Mouse (Mus musculus): Measurements from ENCODE around the gene Atp6v1c2. TPM values are rescaled to one million over a fixed set of nuclear protein-coding genes. Genes with fewer than 3 reads are reported as not detected.

Gene Atp6v1c2
- polyA plus RNA-seq, 1 experiment from 2014 or later, result 0.27 TPM

GRCm38 (mm10) chr12:17310852-17311839 is 18.0 kb downstream of the Atp6v1c2 start:
- Histone ChIP-seq H3K27ac (ENCODE audit: low read depth, low read length) (no peak overlapping the region), H3K36me3 (ENCODE audit: control insufficient read depth, insufficient read depth, low read length) (no peaks in the 10 kb centered on the region), H3K4me2 (ENCODE audit: low read depth) (no peak overlapping the region), H3K27me3 (ENCODE audit: control insufficient read depth, insufficient read depth, low read length) (no peaks in the 10 kb centered on the region), H3K4me1 (ENCODE audit: control insufficient read depth, insufficient read depth, low read length) (no peaks in the 10 kb centered on the region), H3K4me3 (ENCODE audit: low read depth, low read length) (no peak overlapping the region), H3K9ac (ENCODE audit: low read length) (no peak overlapping the region), H3K9me3 (ENCODE audit: control insufficient read depth, low read length) (no peaks in the 10 kb centered on the region)
- DNase-seq (ENCODE audit: low spot score) (no peak), ATAC-seq (ENCODE audit: insufficient read depth, low FRiP score, low TSS enrichment) (no peak)
- WGBS, result 73% methylated on average over 16 of the region's 16 CpGs

GRCm38 (mm10) chr12:17308246-17308645 is 20.9 kb downstream of the Atp6v1c2 start:
- H3K4me3 ChIP-seq (ENCODE audit: low read depth, low read length), result no peak overlapping the region
- no peaks in the 10 kb centered on the region for H3K4me1 ChIP-seq (ENCODE audit: control insufficient read depth, insufficient read depth, low read length)
- no peaks in the 10 kb centered on the region for H3K9me3 ChIP-seq (ENCODE audit: control insufficient read depth, low read length)
- H3K27me3 ChIP-seq (ENCODE audit: control insufficient read depth, insufficient read depth, low read length), result no peaks in the 10 kb centered on the region
- ATAC-seq (ENCODE audit: insufficient read depth, low FRiP score, low TSS enrichment) (no peak), DNase-seq (ENCODE audit: low spot score) (no peak)
- H3K36me3 ChIP-seq (ENCODE audit: control insufficient read depth, insufficient read depth, low read length), result no peaks in the 10 kb centered on the region
- no peak overlapping the region for H3K4me2 ChIP-seq (ENCODE audit: low read depth)
- no peak overlapping the region for H3K9ac ChIP-seq (ENCODE audit: low read length)
- WGBS, result 52% methylated on average over 4 of the region's 4 CpGs
- H3K27ac ChIP-seq (ENCODE audit: low read depth, low read length), result no peak overlapping the region

GRCm38 (mm10) chr12:17305445-17305844 is 23.7 kb downstream of the Atp6v1c2 start:
- Histone ChIP-seq H3K9me3 (ENCODE audit: control insufficient read depth, low read length) (no peaks in the 10 kb centered on the region), H3K4me1 (ENCODE audit: control insufficient read depth, insufficient read depth, low read length) (no peaks in the 10 kb centered on the region), H3K9ac (ENCODE audit: low read length) (no peak overlapping the region), H3K4me3 (ENCODE audit: low read depth, low read length) (no peak overlapping the region), H3K27ac (ENCODE audit: low read depth, low read length) (no peak overlapping the region), H3K4me2 (ENCODE audit: low read depth) (no peak overlapping the region), H3K36me3 (ENCODE audit: control insufficient read depth, insufficient read depth, low read length) (no peaks in the 10 kb centered on the region), H3K27me3 (ENCODE audit: control insufficient read depth, insufficient read depth, low read length) (no peaks in the 10 kb centered on the region)
- no peak for ATAC-seq (ENCODE audit: insufficient read depth, low FRiP score, low TSS enrichment)
- DNase-seq (ENCODE audit: low spot score), result no peak
- WGBS, result 95% methylated on average over 7 of the region's 7 CpGs

GRCm38 (mm10) chr12:17299902-17300301 is 29.3 kb downstream of the Atp6v1c2 start:
- Histone ChIP-seq H3K9me3 (ENCODE audit: control insufficient read depth, low read length) (no peaks in the 10 kb centered on the region), H3K9ac (ENCODE audit: low read length) (no peak overlapping the region), H3K4me2 (ENCODE audit: low read depth) (no peak overlapping the region), H3K4me3 (ENCODE audit: low read depth, low read length) (no peak overlapping the region), H3K36me3 (ENCODE audit: control insufficient read depth, insufficient read depth, low read length) (no peaks in the 10 kb centered on the region), H3K4me1 (ENCODE audit: control insufficient read depth, insufficient read depth, low read length) (no peaks in the 10 kb centered on the region), H3K27ac (ENCODE audit: low read depth, low read length) (no peak overlapping the region), H3K27me3 (ENCODE audit: control insufficient read depth, insufficient read depth, low read length) (no peaks in the 10 kb centered on the region)
- DNase-seq (ENCODE audit: low spot score), result no peak
- ATAC-seq (ENCODE audit: insufficient read depth, low FRiP score, low TSS enrichment), result no peak
- WGBS, result 97% methylated on average over 1 of the region's 1 CpGs

GRCm38 (mm10) chr12:17296899-17297298 is 32.3 kb downstream of the Atp6v1c2 start:
- H3K36me3 ChIP-seq (ENCODE audit: control insufficient read depth, insufficient read depth, low read length), result no peaks in the 10 kb centered on the region; the same call in 1 of the 2 replicates
- DNase-seq (ENCODE audit: low spot score) (no peak), ATAC-seq (ENCODE audit: insufficient read depth, low FRiP score, low TSS enrichment) (no peak)
- no peak overlapping the region for H3K9ac ChIP-seq (ENCODE audit: low read length)
- no peaks in the 10 kb centered on the region for H3K27me3 ChIP-seq (ENCODE audit: control insufficient read depth, insufficient read depth, low read length)
- no peaks in the 10 kb centered on the region for H3K9me3 ChIP-seq (ENCODE audit: control insufficient read depth, low read length)
- no peak overlapping the region for H3K4me3 ChIP-seq (ENCODE audit: low read depth, low read length)
- no peak overlapping the region for H3K4me2 ChIP-seq (ENCODE audit: low read depth)
- WGBS, result 64% methylated on average over 2 of the region's 2 CpGs
- no peaks in the 10 kb centered on the region for H3K4me1 ChIP-seq (ENCODE audit: control insufficient read depth, insufficient read depth, low read length)
- H3K27ac ChIP-seq (ENCODE audit: low read depth, low read length), result no peak overlapping the region

GRCm38 (mm10) chr12:17290569-17290968 is 38.6 kb downstream of the Atp6v1c2 start:
- WGBS, result 63% methylated on average over 4 of the region's 4 CpGs
- H3K9ac ChIP-seq (ENCODE audit: low read length), result no peak overlapping the region
- DNase-seq (ENCODE audit: low spot score) (no peak), ATAC-seq (ENCODE audit: insufficient read depth, low FRiP score, low TSS enrichment) (no peak)
- no peaks in the 10 kb centered on the region for H3K27me3 ChIP-seq (ENCODE audit: control insufficient read depth, insufficient read depth, low read length)
- H3K36me3 ChIP-seq (ENCODE audit: control insufficient read depth, insufficient read depth, low read length), result no peaks in the 10 kb centered on the region; the same call in 1 of the 2 replicates
- H3K27ac ChIP-seq (ENCODE audit: low read depth, low read length), result no peak overlapping the region
- no peak overlapping the region for H3K4me3 ChIP-seq (ENCODE audit: low read depth, low read length)
- no peaks in the 10 kb centered on the region for H3K9me3 ChIP-seq (ENCODE audit: control insufficient read depth, low read length)
- no peak overlapping the region for H3K4me2 ChIP-seq (ENCODE audit: low read depth)
- no peaks in the 10 kb centered on the region for H3K4me1 ChIP-seq (ENCODE audit: control insufficient read depth, insufficient read depth, low read length)

- Histone ChIP-seq H3K9ac (ENCODE audit: low read length) (no peak overlapping the region), H3K4me1 (ENCODE audit: control insufficient read depth, insufficient read depth, low read length) (no peaks in the 10 kb centered on the region), H3K9me3 (ENCODE audit: control insufficient read depth, low read length) (no peaks in the 10 kb centered on the region), H3K36me3 (ENCODE audit: control insufficient read depth, insufficient read depth, low read length) (no peaks in the 10 kb centered on the region; the same call in 1 of the 2 replicates), H3K4me3 (ENCODE audit: low read depth, low read length) (no peak overlapping the region), H3K27ac (ENCODE audit: low read depth, low read length) (no peak overlapping the region), H3K27me3 (ENCODE audit: control insufficient read depth, insufficient read depth, low read length) (no peaks in the 10 kb centered on the region), H3K4me2 (ENCODE audit: low read depth) (no peak overlapping the region)
- WGBS, result 89% methylated on average over 2 of the region's 2 CpGs
- ATAC-seq (ENCODE audit: insufficient read depth, low FRiP score, low TSS enrichment) (no peak), DNase-seq (ENCODE audit: low spot score) (no peak)
Observed at GRCm38 (mm10) chr12:17289913-17290312, 39.2 kb downstream of the Atp6v1c2 start.

GRCm38 (mm10) chr12:17289060-17289459 is 40.1 kb downstream of the Atp6v1c2 start:
- no peak for ATAC-seq (ENCODE audit: insufficient read depth, low FRiP score, low TSS enrichment)
- no peak for DNase-seq (ENCODE audit: low spot score)
- no peak overlapping the region for H3K27ac ChIP-seq (ENCODE audit: low read depth, low read length)
- no peaks in the 10 kb centered on the region for H3K27me3 ChIP-seq (ENCODE audit: control insufficient read depth, insufficient read depth, low read length)
- H3K4me3 ChIP-seq (ENCODE audit: low read depth, low read length), result no peak overlapping the region
- H3K9me3 ChIP-seq (ENCODE audit: control insufficient read depth, low read length), result no peaks in the 10 kb centered on the region
- 74% methylated on average over 2 of the region's 2 CpGs for WGBS
- H3K4me2 ChIP-seq (ENCODE audit: low read depth), result no peak overlapping the region
- H3K9ac ChIP-seq (ENCODE audit: low read length), result no peak overlapping the region
- H3K4me1 ChIP-seq (ENCODE audit: control insufficient read depth, insufficient read depth, low read length), result no peaks in the 10 kb centered on the region
- H3K36me3 ChIP-seq (ENCODE audit: control insufficient read depth, insufficient read depth, low read length), result peaks cover 2% of the 10 kb centered on the region; the same call in 1 of the 2 replicates

- no peak overlapping the region for H3K4me2 ChIP-seq (ENCODE audit: low read depth)
- no peaks in the 10 kb centered on the region for H3K27me3 ChIP-seq (ENCODE audit: control insufficient read depth, insufficient read depth, low read length)
- H3K4me1 ChIP-seq (ENCODE audit: control insufficient read depth, insufficient read depth, low read length), result no peaks in the 10 kb centered on the region
- no peak overlapping the region for H3K9ac ChIP-seq (ENCODE audit: low read length)
- no peak overlapping the region for H3K4me3 ChIP-seq (ENCODE audit: low read depth, low read length)
- no peak overlapping the region for H3K27ac ChIP-seq (ENCODE audit: low read depth, low read length)
- WGBS, result 81% methylated on average over 4 of the region's 4 CpGs
- peaks cover 7% of the 10 kb centered on the region for H3K36me3 ChIP-seq (ENCODE audit: control insufficient read depth, insufficient read depth, low read length)
- DNase-seq (ENCODE audit: low spot score) (no peak), ATAC-seq (ENCODE audit: insufficient read depth, low FRiP score, low TSS enrichment) (no peak)
- H3K9me3 ChIP-seq (ENCODE audit: control insufficient read depth, low read length), result no peaks in the 10 kb centered on the region
Observed at GRCm38 (mm10) chr12:17288496-17288895, 40.7 kb downstream of the Atp6v1c2 start.
